Mouse (Mus musculus) thymus, adult 2 months (tissue): ENCODE results near the gene Erc2.

ENCODE experiments used
- CTCF ChIP-seq: fragments of 200-500 bp; IDR thresholded peaks from 2 replicates; pipeline ENCODE4 v1.5.1; 2012; ENCODE audit warnings: mild to moderate bottlenecking, control low read depth, low read length, moderate library complexity, borderline replicate concordance; ENCODE audit not compliant: control insufficient read depth, poor library complexity, insufficient read depth; ENCODE audit errors: extremely low read depth
- POLR2A ChIP-seq: fragments of 200-500 bp; IDR thresholded peaks from 2 replicates; pipeline ENCODE4 v1.6.1; 2012; ENCODE audit warnings: mild to moderate bottlenecking, low read length, control low read depth, moderate library complexity; ENCODE audit not compliant: control insufficient read depth, poor library complexity, insufficient read depth; ENCODE audit errors: extremely low read depth

DNA sequence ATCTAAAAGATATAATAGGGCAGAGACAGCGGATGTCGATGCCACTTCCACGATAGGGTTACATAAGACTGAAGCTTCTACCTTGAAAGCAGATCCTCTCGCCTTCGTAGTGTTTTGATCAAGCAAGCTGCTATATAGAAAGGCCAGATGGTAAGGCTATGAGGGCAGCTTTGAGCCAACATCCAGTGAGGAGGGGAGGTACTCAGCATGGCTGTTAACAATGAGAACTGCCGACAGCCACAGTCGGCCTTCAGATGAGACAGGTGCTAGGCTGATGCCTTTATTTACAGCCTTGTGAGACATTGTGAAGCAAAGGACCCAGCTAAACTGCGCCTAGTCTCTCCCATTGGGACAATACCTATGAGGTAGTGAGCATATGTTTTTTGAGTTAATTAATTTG lies 156.3 kb downstream of the Erc2 start:
- TF ChIP-seq POLR2A (no peak), CTCF (no peak)
